Mouse (Mus musculus): ENCODE data around the gene Alox12e.

The Alox12e gene

DNA sequence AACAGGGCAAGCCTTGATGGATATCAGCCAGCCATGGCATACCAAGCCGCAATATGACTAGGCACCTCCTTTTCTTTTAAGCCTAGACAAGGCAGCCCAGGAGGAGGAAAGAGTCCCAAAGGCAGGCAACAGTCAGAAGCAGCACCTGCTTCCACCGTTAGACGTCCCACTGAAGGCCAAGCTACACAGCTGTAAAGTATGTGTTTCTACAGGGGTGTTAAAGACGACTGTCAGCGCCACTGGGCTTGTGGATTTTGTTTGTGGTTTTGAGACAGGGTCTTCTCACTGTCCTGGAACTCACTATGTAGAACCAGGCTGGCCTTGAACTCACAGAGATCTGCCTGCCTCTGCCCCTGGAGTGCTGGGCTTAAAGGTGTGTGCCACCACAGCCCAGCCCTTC lies 36.7 kb downstream of the Alox12e start:
- no peak for DNase-seq (ENCODE audit: low spot score)

DNA sequence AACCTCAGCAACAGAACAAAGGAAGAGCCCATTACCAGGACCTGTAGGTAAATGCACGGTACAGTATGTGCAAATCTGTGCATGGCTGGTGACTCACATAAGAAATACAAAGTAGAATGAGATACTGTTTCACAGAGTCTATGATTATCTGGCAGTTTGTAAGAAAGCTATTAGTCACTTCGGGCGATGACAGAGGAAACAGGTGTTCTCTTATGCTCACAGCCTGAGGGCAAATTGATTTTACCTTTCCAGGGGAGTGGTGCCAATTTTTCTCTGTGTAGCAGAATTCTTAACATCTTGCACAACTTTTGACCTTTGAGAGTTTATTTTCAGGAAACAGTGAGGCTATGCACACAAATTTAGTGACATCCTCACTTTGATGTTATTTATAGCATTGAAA lies 37.7 kb downstream of the Alox12e start:
- no peak for DNase-seq (ENCODE audit: low spot score)

DNA sequence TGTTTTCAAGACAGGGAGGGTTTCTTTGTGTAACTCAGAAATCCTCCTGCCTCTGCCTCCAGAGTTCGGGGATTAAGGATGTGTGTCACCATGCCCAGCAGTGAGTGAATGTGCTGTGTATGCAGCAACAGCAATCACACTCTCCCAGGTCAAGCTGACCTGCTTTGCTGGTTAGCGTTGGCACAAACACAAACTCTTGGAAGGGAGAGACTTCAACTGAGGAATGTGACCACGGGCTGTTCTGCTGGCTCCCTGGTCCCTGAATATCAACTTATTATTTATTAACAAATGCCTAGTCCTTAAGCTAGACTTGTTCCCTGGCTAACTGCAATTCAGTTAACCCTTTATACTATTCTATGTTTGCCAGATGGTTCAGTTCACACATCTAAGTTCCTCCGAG lies 38.8 kb downstream of the Alox12e start:
- DNase-seq (ENCODE audit: low spot score): no peak

DNA sequence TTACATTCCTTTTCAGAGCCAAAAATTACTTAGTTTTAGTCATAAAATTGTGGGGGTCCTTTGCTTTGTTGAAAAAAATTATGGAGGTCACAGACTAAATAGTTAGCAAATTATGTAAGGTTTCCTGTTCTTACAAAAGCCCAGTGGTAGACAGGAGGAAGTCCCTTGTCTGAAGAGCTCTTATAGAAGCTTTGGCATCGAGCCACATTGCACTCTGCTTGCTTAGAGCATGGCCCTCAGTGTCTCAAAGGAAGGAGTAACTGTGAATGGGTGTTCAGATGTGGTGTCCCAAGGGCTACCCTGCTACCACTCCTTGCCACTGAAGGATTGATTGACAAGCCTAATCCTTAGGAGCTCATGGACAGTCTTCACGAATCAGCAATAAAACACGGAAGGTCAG lies 42.0 kb downstream of the Alox12e start:
- no peak for DNase-seq (ENCODE audit: low spot score)

DNA sequence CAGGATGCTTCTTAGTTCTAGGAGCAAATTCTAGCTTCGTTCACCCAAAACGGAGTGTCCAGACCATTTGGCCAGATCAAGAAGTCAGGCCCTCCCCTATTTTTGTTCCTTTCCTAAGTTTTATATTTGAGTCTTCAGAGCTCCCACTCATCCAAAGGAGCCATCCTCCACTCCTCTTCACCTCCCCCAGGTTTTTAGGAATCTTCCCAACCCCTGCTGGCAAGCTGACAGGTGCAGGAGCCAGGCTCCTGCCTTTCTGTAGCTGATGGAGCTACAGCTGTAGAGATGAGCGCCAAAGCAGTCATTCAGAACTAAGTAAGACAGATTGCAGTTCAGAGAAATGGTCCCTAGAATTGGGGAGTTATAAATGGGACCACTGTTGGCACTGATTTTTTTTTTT lies 43.5 kb downstream of the Alox12e start:
- no peak for DNase-seq (ENCODE audit: low spot score)

DNA sequence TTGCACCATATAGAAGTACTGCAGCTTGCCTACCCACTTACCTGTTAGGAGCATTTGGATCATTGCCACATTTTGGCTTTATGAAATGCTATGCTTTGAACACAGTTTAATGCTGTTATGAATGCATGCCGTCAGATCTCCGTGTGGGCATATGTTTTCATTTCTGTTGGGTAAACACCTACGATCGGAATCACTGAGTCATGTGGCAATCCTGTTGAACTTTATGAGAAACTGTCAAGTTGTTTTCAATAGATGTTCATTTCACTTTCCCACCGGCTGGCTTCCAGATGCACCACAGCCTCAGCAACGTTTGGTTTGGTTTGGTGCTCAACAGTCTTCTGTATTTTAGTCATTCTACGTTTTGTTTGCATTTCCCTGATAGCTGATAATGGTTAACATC lies 50.8 kb downstream of the Alox12e start:
- DNase-seq (ENCODE audit: low spot score): no peak

DNA sequence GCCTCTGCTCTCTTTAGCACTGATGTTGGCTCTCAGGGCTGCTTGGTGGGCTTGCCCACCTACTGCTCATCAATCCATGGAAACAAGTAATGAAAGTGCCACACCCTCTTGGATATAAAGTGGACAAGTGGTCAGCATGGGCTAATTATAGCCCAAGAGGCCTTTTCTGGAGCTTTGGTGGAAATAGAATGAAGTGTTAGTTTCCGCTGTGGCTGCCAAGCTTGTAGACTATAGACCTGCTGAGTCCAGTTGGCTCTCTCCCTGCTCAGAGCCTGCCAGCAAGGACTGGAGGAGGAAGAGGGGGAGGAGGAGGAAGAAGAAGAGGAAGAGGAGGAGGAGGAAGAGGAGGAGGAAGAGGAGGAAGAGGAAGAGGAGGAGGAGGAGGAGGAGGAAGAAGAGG lies 56.0 kb downstream of the Alox12e start:
- DNase-seq (ENCODE audit: low spot score): peak; percentile 39

DNA sequence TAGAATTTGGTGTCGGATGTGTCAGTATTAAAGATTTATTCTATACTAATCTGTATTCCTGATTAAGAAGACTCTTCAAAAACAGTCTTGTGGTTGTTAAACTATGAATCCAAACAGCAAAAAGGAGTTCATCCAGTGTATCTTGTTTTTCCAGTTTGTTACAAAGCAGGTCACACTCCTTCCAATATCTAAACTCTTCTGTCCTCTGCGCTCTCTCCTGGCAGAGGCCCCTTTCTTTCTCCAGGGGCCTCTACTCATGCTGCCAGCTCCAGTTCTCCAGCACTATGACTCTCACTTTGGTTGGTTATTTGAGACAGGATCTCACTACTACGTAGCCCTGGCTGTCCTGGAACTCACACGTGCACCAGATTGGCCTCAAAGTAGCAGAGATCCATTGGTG lies 56.6 kb downstream of the Alox12e start:
- no peak for DNase-seq (ENCODE audit: low spot score)

Data from adipocyte (in vitro differentiated cells).